Mouse (Mus musculus) heart, postnatal 36 days (tissue): Measurements from ENCODE around the gene Plod2. TPM values are rescaled to one million over a fixed set of nuclear protein-coding genes. Genes with fewer than 3 reads are reported as not detected.

Experiments used
- DNase-seq, 2 experiments: peaks; one replicate each; pipeline ENCODE4 v3.0.0; 2021 to 2022
- intact Hi-C: fragments of 180-260 bp; cut with DNase I; formaldehyde crosslinking; loops from one replicate; pipeline ENCODE4 v1.15.1; 2025
- total RNA-seq, 2 experiments: library from RNA; stranded (reverse); gene quantifications; 2 replicates each; pipeline ENCODE4 v1.2.3; 2021

The Plod2 gene
- total RNA-seq, 2 experiments from 2014 or later = 19.3 to 20.6 TPM

GRCm38 (mm10) chr9:92596916-92597547, 55.0 kb downstream of the Plod2 start:
- intact Hi-C loops = no loop called here
- no peak for DNase-seq

- DNase-seq = no peak
- intact Hi-C loops = no loop called here
Measured at GRCm38 (mm10) chr9:92597776-92598175, 55.8 kb downstream of the Plod2 start.

- no peak for DNase-seq
- intact Hi-C loops = no loop called here
Measured at GRCm38 (mm10) chr9:92599940-92600538, 58.0 kb downstream of the Plod2 start.

DNA sequence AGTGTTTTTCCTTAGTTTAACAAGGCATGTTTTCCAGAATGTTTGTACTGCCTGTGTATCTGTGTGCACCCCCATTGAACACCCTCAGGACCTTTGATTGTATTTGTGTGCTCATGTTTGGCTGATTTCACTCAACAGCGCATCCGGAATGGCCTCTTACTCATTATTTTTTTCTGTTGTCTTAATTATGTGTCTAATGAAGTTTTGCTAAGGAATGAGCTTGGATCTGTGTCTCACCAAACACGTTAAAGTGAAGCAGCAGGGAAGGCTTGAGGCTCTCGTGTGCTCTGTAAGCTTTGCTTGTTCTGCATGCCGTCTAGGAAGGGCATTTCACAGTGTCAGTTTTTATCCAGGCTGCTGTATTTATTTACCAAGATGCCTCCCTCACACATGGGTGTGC, 59.5 kb downstream of the Plod2 start:
- intact Hi-C loops = no loop called here

GRCm38 (mm10) chr9:92603541-92603940, 61.5 kb downstream of the Plod2 start:
- intact Hi-C loops = no loop called here
- no peak for DNase-seq

More for the DNA sequence above, 59.5 kb downstream of the Plod2 start:
- no peak for DNase-seq

- DNase-seq = peak; percentile 48 to 58
- intact Hi-C loops = loop anchor here (1.0 to 5.0 kb wide), 4 partner anchors 68 to 464 kb away; partner anchors contain the start of gene Plod2
Measured at GRCm38 (mm10) chr9:92610628-92611267, 68.7 kb downstream of the Plod2 start.

GRCm38 (mm10) chr9:92612641-92613040, 70.6 kb downstream of the Plod2 start:
- intact Hi-C loops = loop anchor here (5.0 kb wide), 1 partner anchor 395 kb away; no protein-coding TSS in a partner anchor
- peak; percentile 15 to 33 for DNase-seq

GRCm38 (mm10) chr9:92613206-92613605, 71.2 kb downstream of the Plod2 start:
- intact Hi-C loops = loop anchor here (5.0 kb wide), 1 partner anchor 396 kb away; no protein-coding TSS in a partner anchor

DNA sequence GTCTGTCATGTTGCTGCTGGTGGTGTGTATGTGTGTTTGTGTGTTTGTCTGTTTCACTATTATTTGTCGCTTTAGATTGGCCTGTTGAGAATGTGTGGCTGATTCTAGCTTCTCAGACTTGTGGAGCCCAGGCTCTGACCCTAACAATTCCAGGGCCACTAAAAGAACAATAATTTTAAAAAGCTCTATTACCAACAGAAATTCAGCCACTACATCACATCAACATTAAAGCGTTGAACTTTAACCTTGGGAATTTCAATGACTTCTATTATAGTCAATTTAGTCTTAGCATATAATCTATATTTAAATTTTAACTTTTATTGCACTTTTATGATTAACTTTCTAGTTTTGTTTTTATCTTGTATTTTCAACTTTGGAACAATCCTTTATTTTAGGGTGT, 74.4 kb downstream of the Plod2 start:
- intact Hi-C loops = no loop called here
- no peak for DNase-seq

More at GRCm38 (mm10) chr9:92613206-92613605, 71.2 kb downstream of the Plod2 start:
- DNase-seq = no peak

- intact Hi-C loops = no loop called here
- no peak for DNase-seq
Measured at GRCm38 (mm10) chr9:92617376-92617775, 75.4 kb downstream of the Plod2 start.

DNA sequence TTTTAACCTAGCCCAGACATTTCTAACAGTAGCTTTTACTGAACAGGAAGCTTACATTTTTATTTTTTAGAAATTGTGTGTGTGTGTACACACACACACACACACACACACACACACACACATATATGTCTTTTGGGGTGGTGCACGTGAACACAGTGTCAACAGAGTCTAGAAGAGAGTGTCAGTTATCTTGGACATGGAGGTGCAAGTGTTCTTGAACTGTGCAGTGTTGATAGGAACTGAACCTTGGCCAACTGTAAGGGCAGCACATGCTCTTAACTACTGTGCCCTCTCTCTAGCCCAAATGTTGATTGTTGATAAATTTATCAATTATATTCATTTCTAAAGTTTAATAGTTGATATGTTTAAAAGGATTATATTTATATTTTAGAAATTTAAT, 78.1 kb downstream of the Plod2 start:
- DNase-seq = no peak
- intact Hi-C loops = no loop called here

- DNase-seq = no peak
- intact Hi-C loops = no loop called here
Measured at GRCm38 (mm10) chr9:92621246-92621645, 79.2 kb downstream of the Plod2 start.

GRCm38 (mm10) chr9:92621878-92622282, 79.9 kb downstream of the Plod2 start:
- no peak for DNase-seq
- intact Hi-C loops = no loop called here

- intact Hi-C loops = no loop called here
- DNase-seq = no peak
Measured at GRCm38 (mm10) chr9:92634792-92635191, 92.8 kb downstream of the Plod2 start.

DNA sequence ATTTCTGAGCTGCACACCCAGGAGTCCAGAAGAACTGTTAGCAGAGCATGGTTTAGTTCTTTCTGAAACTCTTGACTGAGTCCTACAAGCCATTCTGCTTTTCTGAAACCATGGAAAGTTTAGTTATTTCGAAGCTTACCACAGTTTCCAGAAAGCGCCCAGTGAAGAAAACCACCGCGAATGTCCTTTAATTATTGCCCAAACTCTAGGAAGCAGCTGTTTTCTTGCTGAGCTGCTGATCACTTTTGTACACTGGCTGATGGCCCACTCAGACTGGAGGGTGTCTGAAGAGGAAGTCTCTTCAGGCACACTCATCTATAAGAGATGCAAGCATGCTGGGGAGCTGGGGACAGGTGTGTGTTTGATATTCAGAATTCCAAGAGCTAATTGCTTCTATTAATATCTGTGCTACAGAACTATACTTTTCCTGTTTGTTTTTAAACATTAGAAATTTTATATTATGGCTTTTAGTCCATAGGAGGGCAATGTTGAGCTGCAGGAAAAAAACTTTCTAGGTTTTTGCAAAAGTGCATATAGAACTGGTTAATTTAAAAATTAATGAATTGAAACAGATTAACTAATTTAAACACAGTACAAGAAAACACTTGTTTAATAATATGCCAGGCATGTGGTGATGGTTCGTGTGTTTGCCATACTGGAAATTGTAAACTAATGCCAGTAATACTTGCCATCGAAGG, 97.3 kb downstream of the Plod2 start:
- intact Hi-C loops = no loop called here
- DNase-seq = peak; percentile 11 to 13

DNA sequence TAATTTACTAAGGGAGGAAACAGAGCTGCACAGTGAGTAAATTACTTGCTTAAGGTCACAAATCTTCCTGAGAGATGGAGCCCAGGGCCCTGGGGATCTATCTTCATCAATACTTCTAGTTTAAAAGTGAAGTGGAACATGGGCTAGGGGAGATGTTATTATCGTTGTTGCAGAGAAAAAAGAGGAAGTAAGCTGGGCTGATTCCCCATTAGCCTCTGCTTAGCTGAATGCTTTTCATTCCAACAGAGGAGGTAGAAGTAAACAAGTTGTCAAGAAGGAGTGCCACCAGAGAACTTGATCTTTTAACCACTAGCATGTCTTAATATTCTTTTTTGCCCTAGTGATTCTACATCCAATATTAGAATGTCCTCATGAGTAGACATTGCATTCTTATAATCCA, 99.7 kb downstream of the Plod2 start:
- no peak for DNase-seq
- intact Hi-C loops = no loop called here

Other genes starting within 250 kb of the Plod2 start
- not detected for gene 1700057G04Rik, start 232.8 kb upstream of the Plod2 start, total RNA-seq
- 1 to 10 TPM; 7.5 to 9.3 TPM for gene Plscr4, start 84.8 kb upstream of the Plod2 start, total RNA-seq